Mouse (Mus musculus) CH12.LX (cell line): Measurements from ENCODE around the gene Hopx. TPM values are rescaled to one million over a fixed set of nuclear protein-coding genes. Genes with fewer than 3 reads are reported as not detected.

ENCODE experiments used
- DNase-seq: peaks from one replicate; pipeline ENCODE4 v3.0.0-alpha.2; 2013; ENCODE audit errors: extremely low read depth
- H3K27ac ChIP-seq: 2 replicates; pipeline ENCODE4 v1.5.1; 2012; ENCODE audit warnings: low read depth, mild to moderate bottlenecking, control low read depth, moderate library complexity; ENCODE audit not compliant: insufficient read depth
- H3K27me3 ChIP-seq: replicated peaks from 2 replicates; pipeline ENCODE3; 2012; ENCODE audit warnings: inconsistent platforms
- H3K36me3 ChIP-seq, 2 experiments: replicated peaks in 1 of 2; 2 replicates each; pipeline versions ENCODE3 to v1.6.1; 2012; ENCODE audit warnings: inconsistent platforms in 1 of 2, low read length in 1 of 2, mild to moderate bottlenecking in 1 of 2, mixed read lengths in 1 of 2, moderate library complexity in 1 of 2; ENCODE audit not compliant: control insufficient read depth in 1 of 2, insufficient read depth in 1 of 2
- H3K4me1 ChIP-seq, 2 experiments: 2 replicates each; pipeline ENCODE4 v1.6.1; 2012; ENCODE audit warnings: inconsistent platforms in 1 of 2, moderate library complexity in 1 of 2; ENCODE audit not compliant: insufficient read depth in 2 of 2, control insufficient read depth in 1 of 2
- H3K4me2 ChIP-seq: 2 replicates; pipeline ENCODE4 v1.6.1; 2012; ENCODE audit warnings: low read depth, mild to moderate bottlenecking, control low read depth; ENCODE audit not compliant: poor library complexity, insufficient read depth, severe bottlenecking
- H3K4me3 ChIP-seq, 3 experiments: fragments of 150-350 bp in 1 of 3; sonication (generic) in 1 of 3; replicated peaks in 1 of 3; 2 replicates each; pipeline versions ENCODE3 to v1.5.1; 2011 to 2012; ENCODE audit warnings: low read depth in 2 of 3, low read length in 2 of 3, mild to moderate bottlenecking in 2 of 3, moderate library complexity in 2 of 3, control low read depth in 1 of 3, improper control_type of control experiment in 1 of 3, inconsistent platforms in 1 of 3, mixed read lengths in 1 of 3; ENCODE audit not compliant: poor library complexity in 1 of 3
- H3K79me2 ChIP-seq: replicated peaks from 2 replicates; pipeline ENCODE4 v1.6.1; 2012; ENCODE audit warnings: mild to moderate bottlenecking, moderate library complexity; ENCODE audit not compliant: control insufficient read depth, poor library complexity, insufficient read depth, severe bottlenecking; ENCODE audit errors: extremely low read depth
- H3K9ac ChIP-seq: 2 replicates; pipeline ENCODE4 v1.6.1; 2012; ENCODE audit warnings: low read depth, mild to moderate bottlenecking, control low read depth, moderate library complexity; ENCODE audit not compliant: insufficient read depth
- H3K9me3 ChIP-seq: replicated peaks from 2 replicates; pipeline ENCODE3; 2012; ENCODE audit warnings: low read length, inconsistent platforms, mixed read lengths
- CHD2 ChIP-seq: IDR thresholded peaks from 2 replicates; pipeline ENCODE4 v1.6.1; 2011; ENCODE audit warnings: low read length, improper control_type of control experiment
- E2F4 ChIP-seq: IDR thresholded peaks from 2 replicates; pipeline ENCODE4 v1.6.1; 2011; ENCODE audit warnings: low read depth, low read length, improper control_type of control experiment; ENCODE audit not compliant: insufficient replicate concordance
- ELF1 ChIP-seq: IDR thresholded peaks from 2 replicates; pipeline ENCODE4 v1.6.1; 2014; ENCODE audit warnings: low read depth, mild to moderate bottlenecking, inconsistent platforms, low read length, improper control_type of control experiment
- EP300 ChIP-seq: IDR thresholded peaks from 2 replicates; pipeline ENCODE4 v1.6.1; 2011; ENCODE audit warnings: low read length, improper control_type of control experiment
- ETS1 ChIP-seq: conservative IDR thresholded peaks from 2 replicates; pipeline ENCODE4 v1.6.1; 2012; ENCODE audit warnings: low read depth, mild to moderate bottlenecking, inconsistent platforms, low read length, improper control_type of control experiment, moderate library complexity
- GABPA ChIP-seq: IDR thresholded peaks from 2 replicates; pipeline ENCODE4 v1.6.1; 2012; ENCODE audit warnings: low read depth, low read length, improper control_type of control experiment, inconsistent platforms; ENCODE audit not compliant: insufficient replicate concordance
- JUN ChIP-seq: IDR thresholded peaks from 2 replicates; pipeline ENCODE4 v1.6.1; 2011; ENCODE audit warnings: low read depth, mild to moderate bottlenecking, low read length, improper control_type of control experiment, moderate library complexity; ENCODE audit not compliant: insufficient read depth
- JUND ChIP-seq: conservative IDR thresholded peaks from 2 replicates; pipeline ENCODE4 v1.6.1; 2011; ENCODE audit warnings: low read depth, low read length, improper control_type of control experiment
- KAT2A ChIP-seq: IDR thresholded peaks from 2 replicates; pipeline ENCODE4 v1.6.1; 2012; ENCODE audit warnings: low read length, improper control_type of control experiment, inconsistent platforms; ENCODE audit not compliant: insufficient replicate concordance
- MAX ChIP-seq: IDR thresholded peaks from 2 replicates; pipeline ENCODE4 v1.6.1; 2011; ENCODE audit warnings: low read length, improper control_type of control experiment
- MAZ ChIP-seq: IDR thresholded peaks from 2 replicates; pipeline ENCODE4 v1.6.1; 2012; ENCODE audit warnings: low read depth, mild to moderate bottlenecking, inconsistent platforms, low read length, improper control_type of control experiment, moderate library complexity
- MEF2A ChIP-seq: IDR thresholded peaks from 2 replicates; pipeline ENCODE4 v1.6.1; 2014; ENCODE audit warnings: low read depth, mild to moderate bottlenecking, inconsistent platforms, low read length, improper control_type of control experiment, borderline replicate concordance
- MXI1 ChIP-seq: IDR thresholded peaks from 2 replicates; pipeline ENCODE4 v1.6.1; 2011; ENCODE audit warnings: mild to moderate bottlenecking, low read depth, low read length, improper control_type of control experiment
- MYC ChIP-seq: IDR thresholded peaks from 2 replicates; pipeline ENCODE4 v1.6.1; 2011; ENCODE audit warnings: low read depth, mild to moderate bottlenecking, improper control_type of control experiment, low read length
- NELFE ChIP-seq: IDR thresholded peaks from 2 replicates; pipeline ENCODE4 v1.6.1; 2011; ENCODE audit warnings: low read depth, low read length, improper control_type of control experiment
- NRF1 ChIP-seq: IDR thresholded peaks from 2 replicates; pipeline ENCODE4 v1.6.1; 2014; ENCODE audit warnings: low read depth, mild to moderate bottlenecking, inconsistent platforms, low read length, improper control_type of control experiment, moderate library complexity
- PAX5 ChIP-seq: IDR thresholded peaks from 2 replicates; pipeline ENCODE4 v1.6.1; 2012; ENCODE audit warnings: low read length, inconsistent platforms, mixed read lengths
- POLR2A ChIP-seq: IDR thresholded peaks from 2 replicates; pipeline ENCODE4 v1.6.1; 2011; ENCODE audit warnings: low read depth, mild to moderate bottlenecking, improper control_type of control experiment, low read length
- POLR2AphosphoS2 ChIP-seq: IDR thresholded peaks from 2 replicates; pipeline ENCODE4 v1.6.1; 2011; ENCODE audit warnings: low read depth, low read length, improper control_type of control experiment
- SMC3 ChIP-seq: IDR thresholded peaks from 2 replicates; pipeline ENCODE4 v1.6.1; 2011; ENCODE audit warnings: low read depth, low read length, improper control_type of control experiment
- TBP ChIP-seq: conservative IDR thresholded peaks from 2 replicates; pipeline ENCODE4 v1.6.1; 2011; ENCODE audit warnings: low read depth, low read length, improper control_type of control experiment
- UBTF ChIP-seq: IDR thresholded peaks from 2 replicates; pipeline ENCODE4 v1.6.1; 2012; ENCODE audit warnings: low read depth, mild to moderate bottlenecking, inconsistent platforms, low read length, improper control_type of control experiment, moderate library complexity
- USF1 ChIP-seq: IDR thresholded peaks from 2 replicates; pipeline ENCODE4 v1.6.1; 2014; ENCODE audit warnings: low read depth, mild to moderate bottlenecking, inconsistent platforms, low read length, improper control_type of control experiment
- USF2 ChIP-seq: conservative IDR thresholded peaks from 2 replicates; pipeline ENCODE4 v1.6.1; 2011; ENCODE audit warnings: low read depth, low read length, improper control_type of control experiment
- ZC3H11A ChIP-seq: IDR thresholded peaks from 2 replicates; pipeline ENCODE4 v1.6.1; 2012; ENCODE audit warnings: low read depth, mild to moderate bottlenecking, inconsistent platforms, low read length, improper control_type of control experiment
- ZKSCAN1 ChIP-seq: IDR thresholded peaks from 2 replicates; pipeline ENCODE4 v1.6.1; 2012; ENCODE audit warnings: low read depth, inconsistent platforms, low read length, improper control_type of control experiment, borderline replicate concordance
- ZNF384 ChIP-seq: IDR thresholded peaks from 2 replicates; pipeline ENCODE4 v1.6.1; 2012; ENCODE audit warnings: low read depth, low read length, improper control_type of control experiment, inconsistent platforms
- dilution Hi-C: fragments of 300-500 bp; cut with MboI; formaldehyde crosslinking; loops from 2 replicates; pipeline ENCODE4 v1.14.3; 2020; ENCODE audit warnings: low sequenced_read_pairs; ENCODE audit not compliant: extremely low pct_unique_long_range_greater_than_20kb, extremely low pct_ligation_motif_present
- in situ Hi-C: fragments of 300-500 bp; cut with MboI; formaldehyde crosslinking; loops from 3 replicates; pipeline ENCODE4 v1.14.3; 2019; ENCODE audit warnings: low sequenced_read_pairs, low pct_ligation_motif_present, low pct_unique_long_range_greater_than_20kb, mixed read lengths
- polyA plus RNA-seq: library from polyadenylated mRNA; unstranded; fragments of >175 nt; gene quantifications from 2 replicates; pipeline ENCODE4 v1.2.1, GENCODE M21; 2012; ENCODE audit warnings: low read depth; ENCODE audit not compliant: insufficient read length
- total RNA-seq, 2 experiments: library from RNA; depleted of rRNA; stranded (reverse); fragments of 300-350 nt in 1 of 2; fragments of >200 nt in 1 of 2; gene quantifications; 2 replicates each; pipeline ENCODE4 v1.2.3; 2012 to 2014

Hopx gene
- total and polyA plus RNA-seq, 3 experiments: 15.1 to 26.4 (median 20.0) TPM

- dilution Hi-C loops (no loop called here), in situ Hi-C loops (no loop called here)
- Histone ChIP-seq H3K4me2 (no peak overlapping the region), H3K4me3 (no peak overlapping the region), H3K9me3 (no peaks in the 10 kb centered on the region), H3K27ac (no peak overlapping the region), H3K36me3 (no peaks in the 10 kb centered on the region), H3K79me2 (no peaks in the 10 kb centered on the region), H3K9ac (no peak overlapping the region), H3K4me1 (peaks cover 0 to 3% of the 10 kb centered on the region in 2 experiments; a peak in 1 of 4 replicates), H3K27me3 (no peaks in the 10 kb centered on the region)
- TF ChIP-seq NRF1 (no peak), POLR2AphosphoS2 (no peak), USF2 (no peak), JUND (no peak), MYC (no peak), GABPA (no peak), ZKSCAN1 (no peak), POLR2A (no peak), MEF2A (no peak), UBTF (no peak), NELFE (no peak), MXI1 (no peak), SMC3 (no peak), KAT2A (no peak), TBP (no peak), JUN (no peak), PAX5 (no peak), USF1 (no peak)
- no peak for DNase-seq
These were observed 40.6 kb upstream of the Hopx start for GRCm38 (mm10) chr5:77155526-77155925.

- H3K36me3 ChIP-seq: no peaks in the 10 kb centered on the region
- no peaks in the 10 kb centered on the region for H3K79me2 ChIP-seq
- no peaks in the 10 kb centered on the region for H3K27me3 ChIP-seq
- no peak overlapping the region for H3K4me3 ChIP-seq
- TF ChIP-seq ETS1 (no peak), GABPA (no peak), E2F4 (no peak), CHD2 (no peak), MYC (no peak), ELF1 (no peak), TBP (no peak), NRF1 (no peak), SMC3 (no peak), EP300 (no peak), ZNF384 (no peak), ZC3H11A (no peak), UBTF (no peak), JUND (no peak), MAZ (no peak), MAX (no peak)
- peaks cover 0 to 3% of the 10 kb centered on the region in 2 experiments; a peak in 1 of 4 replicates for H3K4me1 ChIP-seq
- no peak overlapping the region for H3K9ac ChIP-seq
- no peaks in the 10 kb centered on the region for H3K9me3 ChIP-seq
- dilution Hi-C loops (no loop called here), in situ Hi-C loops (no loop called here)
- no peak overlapping the region for H3K4me2 ChIP-seq
- no peak overlapping the region for H3K27ac ChIP-seq
- no peak for DNase-seq
These were observed 39.9 kb upstream of the Hopx start for GRCm38 (mm10) chr5:77154812-77155211.
